Mouse (Mus musculus) kidney, embryonic 16.5 days (tissue): ENCODE measurements at regions not wholly inside any gene's neighbourhood (a gene's known extent, or its start where the extent isn't known, plus 50 kb on each side); places are given as distances from the start of the nearest gene placed in this dataset.
"Not testable (repeated sequence)": the region's sequence is repeated elsewhere in the genome, so short reads cannot be mapped to it uniquely, and the experiment has no call there.

ENCODE experiments used
- ATAC-seq: fragments of 200-750 bp; cut with Nextera tagmentation; 2 replicates; pipeline ENCODE4 v1.8.0; 2017; ENCODE audit warnings: moderate TSS enrichment; ENCODE audit not compliant: low FRiP score, low TSS enrichment
- H3K27ac ChIP-seq: fragments of 300-500 bp; sonication (generic); 2 replicates; pipeline ENCODE4 v1.5.1; 2014; ENCODE audit warnings: low read length
- H3K27me3 ChIP-seq: fragments of 300-500 bp; sonication (generic); 2 replicates; pipeline ENCODE4 v1.6.1; 2014; ENCODE audit warnings: low read length, control low read depth, mixed read lengths; ENCODE audit not compliant: insufficient read depth
- H3K36me3 ChIP-seq: fragments of 300-500 bp; sonication (generic); 2 replicates; pipeline ENCODE4 v1.6.1; 2014; ENCODE audit warnings: low read length, control low read depth, mixed read lengths; ENCODE audit not compliant: insufficient read depth
- H3K4me1 ChIP-seq: fragments of 300-500 bp; sonication (generic); 2 replicates; pipeline ENCODE4 v1.6.1; 2014; ENCODE audit warnings: low read length, control low read depth, mixed read lengths; ENCODE audit not compliant: insufficient read depth
- H3K4me2 ChIP-seq: fragments of 300-500 bp; sonication (generic); replicated peaks from 2 replicates; pipeline ENCODE4 v1.6.1; 2014; ENCODE audit warnings: low read depth, low read length
- H3K4me3 ChIP-seq: fragments of 300-500 bp; sonication (generic); 2 replicates; pipeline ENCODE4 v1.5.1; 2014; ENCODE audit warnings: mild to moderate bottlenecking, low read length
- H3K9ac ChIP-seq: fragments of 300-500 bp; sonication (generic); replicated peaks from 2 replicates; pipeline ENCODE4 v1.6.1; 2014; ENCODE audit warnings: low read length
- H3K9me3 ChIP-seq: fragments of 300-500 bp; sonication (generic); 2 replicates; pipeline ENCODE4 v1.6.1; 2016; ENCODE audit warnings: low read length, control low read depth
- WGBS: fragments of 180-500 bp; shearing (Covaris S2); extraction: QIAGEN DNeasy Blood & Tissue Kit; methylation state at CpG from one replicate; pipeline ENCODE4 v1.1.7; 2014; 5-methylcytosine and 5-hydroxymethylcytosine counted together

GRCm38 (mm10) chr13:97407773-97408172, 166.9 kb downstream of the Enc1 start:
- 65% methylated on average over 2 of the region's 2 CpGs for WGBS
- no peak for ATAC-seq

GRCm38 (mm10) chr13:97406678-97407077, 165.8 kb downstream of the Enc1 start:
- H3K4me3 ChIP-seq, result no peak overlapping the region
- H3K9me3 ChIP-seq, result no peaks in the 10 kb centered on the region
- H3K4me2 ChIP-seq, result no peak overlapping the region
- H3K27ac ChIP-seq, result no peak overlapping the region
- no peaks in the 10 kb centered on the region for H3K4me1 ChIP-seq
- no peak for ATAC-seq
- H3K36me3 ChIP-seq, result no peaks in the 10 kb centered on the region
- H3K27me3 ChIP-seq, result no peaks in the 10 kb centered on the region
- 32% methylated on average over 7 of the region's 7 CpGs for WGBS
- H3K9ac ChIP-seq, result no peak overlapping the region

More at GRCm38 (mm10) chr13:97407773-97408172, 166.9 kb downstream of the Enc1 start:
- Histone ChIP-seq H3K27ac (no peak overlapping the region), H3K27me3 (no peaks in the 10 kb centered on the region), H3K36me3 (no peaks in the 10 kb centered on the region), H3K4me2 (no peak overlapping the region), H3K9me3 (no peaks in the 10 kb centered on the region), H3K4me1 (no peaks in the 10 kb centered on the region), H3K4me3 (no peak overlapping the region), H3K9ac (no peak overlapping the region)

- 91% methylated on average over 10 of the region's 10 CpGs for WGBS
- no peak for ATAC-seq
- Histone ChIP-seq H3K9me3 (no peaks in the 10 kb centered on the region), H3K27ac (no peak overlapping the region), H3K36me3 (no peaks in the 10 kb centered on the region), H3K4me3 (no peak overlapping the region), H3K9ac (no peak overlapping the region), H3K4me2 (no peak overlapping the region), H3K4me1 (no peaks in the 10 kb centered on the region), H3K27me3 (no peaks in the 10 kb centered on the region)
Measured at GRCm38 (mm10) chr13:97402164-97402761, 161.4 kb downstream of the Enc1 start.

- Histone ChIP-seq H3K9me3 (no peaks in the 10 kb centered on the region), H3K27me3 (no peaks in the 10 kb centered on the region), H3K4me2 (no peak overlapping the region), H3K4me1 (no peaks in the 10 kb centered on the region), H3K36me3 (no peaks in the 10 kb centered on the region), H3K27ac (no peak overlapping the region), H3K4me3 (no peak overlapping the region), H3K9ac (no peak overlapping the region)
- 80% methylated on average over 7 of the region's 7 CpGs for WGBS
- no peak for ATAC-seq
Measured at GRCm38 (mm10) chr13:97401620-97402019, 160.7 kb downstream of the Enc1 start.

- H3K9me3 ChIP-seq, result no peaks in the 10 kb centered on the region
- no peak overlapping the region for H3K4me2 ChIP-seq
- H3K4me3 ChIP-seq, result no peak overlapping the region
- H3K4me1 ChIP-seq, result no peaks in the 10 kb centered on the region
- H3K9ac ChIP-seq, result no peak overlapping the region
- H3K27ac ChIP-seq, result no peak overlapping the region
- ATAC-seq, result no peak
- H3K27me3 ChIP-seq, result no peaks in the 10 kb centered on the region
- no peaks in the 10 kb centered on the region for H3K36me3 ChIP-seq
- 85% methylated on average over 1 of the region's 1 CpGs for WGBS
Measured at GRCm38 (mm10) chr13:97398041-97398440, 157.1 kb downstream of the Enc1 start.

GRCm38 (mm10) chr13:97396899-97397640, 156.2 kb downstream of the Enc1 start:
- ATAC-seq, result no peak
- Histone ChIP-seq H3K36me3 (no peaks in the 10 kb centered on the region), H3K9me3 (no peaks in the 10 kb centered on the region), H3K9ac (no peak overlapping the region), H3K27me3 (no peaks in the 10 kb centered on the region), H3K4me2 (no peak overlapping the region), H3K4me3 (no peak overlapping the region), H3K27ac (no peak overlapping the region), H3K4me1 (no peaks in the 10 kb centered on the region)
- 89% methylated on average over 3 of the region's 3 CpGs for WGBS

GRCm38 (mm10) chr13:97396286-97396685, 155.4 kb downstream of the Enc1 start:
- not testable (repeated sequence) for H3K27ac ChIP-seq, H3K9ac ChIP-seq, H3K27me3 ChIP-seq, ATAC-seq, H3K4me3 ChIP-seq, H3K9me3 ChIP-seq, H3K4me2 ChIP-seq, H3K36me3 ChIP-seq, H3K4me1 ChIP-seq
- WGBS, result 78% methylated on average over 2 of the region's 2 CpGs

GRCm38 (mm10) chr13:97394756-97395454, 154.0 kb downstream of the Enc1 start:
- peaks cover 5% of the 10 kb centered on the region for H3K4me1 ChIP-seq
- H3K9me3 ChIP-seq, result no peaks in the 10 kb centered on the region
- no peak overlapping the region for H3K4me3 ChIP-seq
- no peaks in the 10 kb centered on the region for H3K27me3 ChIP-seq
- no peaks in the 10 kb centered on the region for H3K36me3 ChIP-seq
- 55% methylated on average over 7 of the region's 7 CpGs for WGBS
- ATAC-seq, result no peak
- H3K9ac ChIP-seq, result no peak overlapping the region
- H3K27ac ChIP-seq, result no peak overlapping the region
- no peak overlapping the region for H3K4me2 ChIP-seq

GRCm38 (mm10) chr13:97394071-97394470, 153.2 kb downstream of the Enc1 start:
- Histone ChIP-seq H3K9ac (no peak overlapping the region), H3K27me3 (no peaks in the 10 kb centered on the region), H3K4me2 (no peak overlapping the region), H3K4me3 (no peak overlapping the region), H3K4me1 (peaks cover 5% of the 10 kb centered on the region), H3K27ac (no peak overlapping the region), H3K9me3 (no peaks in the 10 kb centered on the region), H3K36me3 (no peaks in the 10 kb centered on the region)
- WGBS, result 64% methylated on average over 4 of the region's 4 CpGs
- no peak for ATAC-seq

- peaks cover 5% of the 10 kb centered on the region for H3K4me1 ChIP-seq
Measured at GRCm38 (mm10) chr13:97393456-97393855, 152.6 kb downstream of the Enc1 start.

More at GRCm38 (mm10) chr13:97393456-97393855, 152.6 kb downstream of the Enc1 start:
- Histone ChIP-seq H3K9ac (no peak overlapping the region), H3K27me3 (no peaks in the 10 kb centered on the region), H3K4me2 (no peak overlapping the region), H3K27ac (no peak overlapping the region), H3K36me3 (no peaks in the 10 kb centered on the region), H3K4me3 (no peak overlapping the region), H3K9me3 (no peaks in the 10 kb centered on the region)
- 92% methylated on average over 7 of the region's 7 CpGs for WGBS
- ATAC-seq, result no peak
